Mouse (Mus musculus) cerebellum, adult 11 months (tissue): ENCODE results near the gene Akap6.
"Not testable (repeated sequence)": the region's sequence is repeated elsewhere in the genome, so short reads cannot be mapped to it uniquely, and the experiment has no call there.

ENCODE experiments used
- DNase-seq: peaks from one replicate; pipeline ENCODE4 v3.0.0; 2022

Akap6 gene

GRCm38 (mm10) chr12:52711857-52712640 lies 12.9 kb downstream of the Akap6 start:
- DNase-seq = no peak

GRCm38 (mm10) chr12:52718392-52718791 lies 19.2 kb downstream of the Akap6 start:
- no peak for DNase-seq

GRCm38 (mm10) chr12:52719232-52719631 lies 20.0 kb downstream of the Akap6 start:
- no peak for DNase-seq

GRCm38 (mm10) chr12:52719681-52720080 lies 20.5 kb downstream of the Akap6 start:
- DNase-seq = no peak

- not testable (repeated sequence) for DNase-seq
These were observed 24.9 kb downstream of the Akap6 start for GRCm38 (mm10) chr12:52724039-52724615.

GRCm38 (mm10) chr12:52726434-52727231 lies 27.4 kb downstream of the Akap6 start:
- DNase-seq = no peak

- DNase-seq = no peak
These were observed 30.2 kb downstream of the Akap6 start for GRCm38 (mm10) chr12:52729396-52729795.

GRCm38 (mm10) chr12:52735161-52735560 lies 36.0 kb downstream of the Akap6 start:
- not testable (repeated sequence) for DNase-seq

- no peak for DNase-seq
These were observed 38.0 kb downstream of the Akap6 start for GRCm38 (mm10) chr12:52737151-52737550.

GRCm38 (mm10) chr12:52739326-52739725 lies 40.1 kb downstream of the Akap6 start:
- no peak for DNase-seq

- DNase-seq = no peak
These were observed 42.6 kb downstream of the Akap6 start for GRCm38 (mm10) chr12:52741801-52742200.

- DNase-seq = no peak
These were observed 50.8 kb downstream of the Akap6 start for GRCm38 (mm10) chr12:52750006-52750405.

GRCm38 (mm10) chr12:52755649-52756048 lies 56.5 kb downstream of the Akap6 start:
- DNase-seq = no peak

GRCm38 (mm10) chr12:52757881-52758280 lies 58.7 kb downstream of the Akap6 start:
- no peak for DNase-seq

GRCm38 (mm10) chr12:52764046-52764445 lies 64.9 kb downstream of the Akap6 start:
- DNase-seq = no peak

- no peak for DNase-seq
These were observed 65.6 kb downstream of the Akap6 start for GRCm38 (mm10) chr12:52764810-52765209.

- no peak for DNase-seq
These were observed 70.4 kb downstream of the Akap6 start for GRCm38 (mm10) chr12:52769561-52769960.

GRCm38 (mm10) chr12:52771931-52772330 lies 72.7 kb downstream of the Akap6 start:
- no peak for DNase-seq

GRCm38 (mm10) chr12:52772494-52773280 lies 73.5 kb downstream of the Akap6 start:
- no peak for DNase-seq

- no peak for DNase-seq
These were observed 74.7 kb downstream of the Akap6 start for GRCm38 (mm10) chr12:52773847-52774246.

GRCm38 (mm10) chr12:52774382-52774781 lies 75.2 kb downstream of the Akap6 start:
- DNase-seq = no peak

GRCm38 (mm10) chr12:52780216-52780615 lies 81.0 kb downstream of the Akap6 start:
- DNase-seq = no peak

GRCm38 (mm10) chr12:52781066-52781465 lies 81.9 kb downstream of the Akap6 start:
- DNase-seq = no peak
